Mouse (Mus musculus): ENCODE data around the gene D630045J12Rik. TPM values are rescaled to one million over a fixed set of nuclear protein-coding genes. Genes with fewer than 3 reads are reported as not detected.

The D630045J12Rik gene
- total RNA-seq, 1 experiment = 4.1 TPM

DNA sequence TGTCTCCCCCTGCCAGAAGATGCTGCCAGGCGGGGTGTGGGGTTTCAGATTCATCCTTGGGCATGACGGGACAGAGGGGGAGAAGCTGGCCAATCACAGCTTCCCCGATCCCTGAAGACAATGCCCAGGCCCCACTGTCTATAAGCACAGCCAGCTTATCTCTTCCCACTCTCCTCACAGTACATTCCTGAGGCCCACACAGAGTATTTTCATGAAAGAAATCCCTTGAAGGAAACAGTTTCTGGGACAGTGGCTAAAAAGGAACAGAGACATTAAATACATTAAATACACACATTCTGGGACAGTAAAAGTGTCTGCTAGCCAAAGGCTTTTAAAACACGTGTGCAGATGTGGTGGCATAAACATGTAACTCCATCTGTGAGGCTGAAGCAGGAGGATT is 173.4 kb downstream of the D630045J12Rik start:
- no peak overlapping the region for H3K9ac ChIP-seq (ENCODE audit: insufficient read depth, low read depth, low read length, poor library complexity, severe bottlenecking)
- no peak for TF ChIP-seq MAFK (IDR thresholded peaks at IDR 0.05; ENCODE audit: insufficient read depth, low read depth, low read length)
- no peak for TF ChIP-seq ZNF384 (IDR thresholded peaks at IDR 0.05; ENCODE audit: low read depth, low read length)
- no peak for TF ChIP-seq CHD2 (IDR thresholded peaks at IDR 0.05; ENCODE audit: low read depth, low read length)
- no peak for TF ChIP-seq ZC3H11A (IDR thresholded peaks at IDR 0.05; ENCODE audit: borderline replicate concordance, low read depth, low read length)
- TF ChIP-seq HCFC1 (IDR thresholded peaks at IDR 0.05; ENCODE audit: borderline replicate concordance, insufficient read depth, low read length) = no peak
- peaks cover 0 to 4% of the 10 kb centered on the region in 2 experiments; a peak in 1 of 4 replicates for H3K4me1 ChIP-seq (ENCODE audit: control insufficient read depth in 2 of 2, insufficient read depth in 2 of 2, low read length in 2 of 2, poor library complexity in 1 of 2)
- DNase-seq (ENCODE audit: low read depth, low spot score) = no peak
- in situ Hi-C loops (cut with MboI; ENCODE audit: low sequenced_read_pairs in 2 of 2, unreplicated experiment in 2 of 2) = no loop called here
- H3K36me3 ChIP-seq (ENCODE audit: control insufficient read depth, insufficient read depth, low read length, poor library complexity, severe bottlenecking) = no peaks in the 10 kb centered on the region
- H3K4me3 ChIP-seq (ENCODE audit: insufficient read depth in 1 of 2, low read depth in 1 of 2, low read length in 2 of 2, poor library complexity in 1 of 2, severe bottlenecking in 1 of 2) = no peak overlapping the region
- H3K27ac ChIP-seq (ENCODE audit: insufficient read depth, low read depth, low read length, poor library complexity, severe bottlenecking) = no peak overlapping the region
- H3K9me3 ChIP-seq (ENCODE audit: control insufficient read depth, insufficient read depth, low read depth, low read length) = no peaks in the 10 kb centered on the region

GRCm38 (mm10) chr6:38073592-38073991 is 180.2 kb downstream of the D630045J12Rik start:
- in situ Hi-C loops (cut with MboI; ENCODE audit: low sequenced_read_pairs in 2 of 2, unreplicated experiment in 2 of 2) = loop anchor here in 1 of 2 experiments (25.0 kb wide), 1 partner anchor 611 kb away; no protein-coding TSS in a partner anchor
- H3K9me3 ChIP-seq (ENCODE audit: control insufficient read depth, insufficient read depth, low read depth, low read length) = no peaks in the 10 kb centered on the region
- TF ChIP-seq ZNF384 (IDR thresholded peaks at IDR 0.05; ENCODE audit: low read depth, low read length) (no peak), MAFK (IDR thresholded peaks at IDR 0.05; ENCODE audit: insufficient read depth, low read depth, low read length) (no peak), ZC3H11A (IDR thresholded peaks at IDR 0.05; ENCODE audit: borderline replicate concordance, low read depth, low read length) (0 out of 2 replicates have a peak, but pooled peaks have one; percentile 15)
- H3K4me1 ChIP-seq (ENCODE audit: control insufficient read depth in 2 of 2, insufficient read depth in 2 of 2, low read length in 2 of 2, poor library complexity in 1 of 2) = no peaks in the 10 kb centered on the region
- no peak overlapping the region for H3K4me3 ChIP-seq (ENCODE audit: insufficient read depth in 1 of 2, low read depth in 1 of 2, low read length in 2 of 2, poor library complexity in 1 of 2, severe bottlenecking in 1 of 2)
- no peak overlapping the region for H3K9ac ChIP-seq (ENCODE audit: insufficient read depth, low read depth, low read length, poor library complexity, severe bottlenecking)
- H3K36me3 ChIP-seq (ENCODE audit: control insufficient read depth, insufficient read depth, low read length, poor library complexity, severe bottlenecking) = no peaks in the 10 kb centered on the region; the same call in 1 of the 2 replicates
- H3K27ac ChIP-seq (ENCODE audit: insufficient read depth, low read depth, low read length, poor library complexity, severe bottlenecking) = no peak overlapping the region
- no peak for DNase-seq (ENCODE audit: low read depth, low spot score)

Other genes starting within 250 kb of the D630045J12Rik start
- 0.18 and 0.21 TPM in 2 replicates for gene Svopl, start 207.0 kb downstream of the D630045J12Rik start, total RNA-seq (2012; rRNA removed)
- gene Tmem213, start 144.8 kb downstream of the D630045J12Rik start, total RNA-seq (2012; rRNA removed) = 1.0 TPM in 1 of 2 replicates, not detected in the other
- 2.7 and 6.3 TPM in 2 replicates for gene Atp6v0a4, start 129.4 kb downstream of the D630045J12Rik start, total RNA-seq (2012; rRNA removed)
- gene Zc3hav1l, start 45.2 kb upstream of the D630045J12Rik start, total RNA-seq (2012; rRNA removed) = 2.6 and 3.8 TPM in 2 replicates
- 12.2 and 20.6 TPM in 2 replicates for gene Zc3hav1, start 100.6 kb upstream of the D630045J12Rik start, total RNA-seq (2012; rRNA removed)
- gene Ttc26, start 127.5 kb upstream of the D630045J12Rik start, total RNA-seq (2012; rRNA removed) = 3.5 and 4.2 TPM in 2 replicates
- 18.5 and 21.7 TPM in 2 replicates for gene Ubn2, start 179.9 kb upstream of the D630045J12Rik start, total RNA-seq (2012; rRNA removed)

Data from ES-E14 (cell line).